19 mouse cellular contexts compared by ENCODE assay signal in genomic region chr3:57500846-57501245, GRCm38 (mm10).
DNase-seq lines count a peak whose midpoint lies in the region; TF ChIP-seq lines count a peak whose summit lies in the region.
"Had no signal": no experiment of that assay in that cellular context is flagged by ENCODE, and none has a peak within 500 bp of the region (broad histone marks: within the 10 kb centered on the region; RNA-seq: fewer than 3 reads in every experiment).

No protein-coding gene starts in this region.

- no peak for TF ChIP-seq POLR2A in embryonic fibroblast, embryonic 13.5 days (IDR thresholded peaks at IDR 0.05; ENCODE audit: low read depth, low read length)

- peak overlapping the region; percentile 36; the same call in 1 of the 2 replicates for H3K27ac ChIP-seq in embryonic fibroblast, embryonic 13.5 days (ENCODE audit: insufficient read depth, low read length)
- H3K27ac ChIP-seq: embryonic facial prominence, embryonic 12.5 days; forebrain, embryonic 13.5 days; forebrain, embryonic 15.5 days had no signal

- TF ChIP-seq CTCF in embryonic fibroblast, embryonic 13.5 days (IDR thresholded peaks at IDR 0.05; ENCODE audit: borderline replicate concordance, insufficient read depth, low read length), result no peak

- DNase-seq in heart, adult 11 months, result peak; percentile 40
- DNase-seq in heart, postnatal 4 days, result no peak
- peak; percentile 68 for DNase-seq in fat pad, adult 2 months (ENCODE audit: extremely low read depth, low read depth, low spot score)
- DNase-seq in kidney, postnatal 36 days, result no peak
- DNase-seq in adrenal gland, postnatal 4 days (ENCODE audit: low spot score in 2 of 2), result no peak
- DNase-seq: adrenal gland, postnatal 10 days; adrenal gland, postnatal 25 days; cerebellum, adult 11-12 months; cerebellum, adult 2 months; cerebellum, adult 9-10 months; cerebellum, postnatal 10 days; cerebellum, postnatal 25 days; forebrain, postnatal 0 days had no signal

- no peak overlapping the region for H3K4me3 ChIP-seq in embryonic fibroblast, embryonic 13.5 days (ENCODE audit: insufficient read depth, low read length)
- H3K4me3 ChIP-seq: embryonic facial prominence, embryonic 10.5 days; embryonic facial prominence, embryonic 12.5 days; erythroblast, embryonic 14.5 days; forebrain, embryonic 13.5 days; forebrain, embryonic 15.5 days had no signal

- H3K4me1 ChIP-seq in embryonic fibroblast, embryonic 13.5 days (ENCODE audit: control insufficient read depth, insufficient read depth, low read length), result peaks cover 21% of the 10 kb centered on the region
- H3K4me1 ChIP-seq: forebrain, embryonic 13.5 days; forebrain, embryonic 15.5 days had no signal

Comparison
In these comparisons a context has a peak if more than half of its experiments do, and no peak if none do; other contexts are left out.
1. DNase-seq: peak in heart, adult 11 months (single experiment) and fat pad, adult 2 months (single experiment); none in heart, postnatal 4 days (single experiment), kidney, postnatal 36 days (0 of 2) and adrenal gland, postnatal 4 days (0 of 2).